Mouse (Mus musculus) CH12.LX (cell line): ENCODE measurements around the gene Gcm2.

ENCODE experiments used
- CHD2 ChIP-seq: IDR thresholded peaks from 2 replicates; pipeline ENCODE4 v1.6.1; 2011; ENCODE audit warnings: low read length, improper control_type of control experiment
- CTCF ChIP-seq, 2 experiments: IDR thresholded peaks in 1 of 2; conservative IDR thresholded peaks in 1 of 2; 2 replicates each; pipeline ENCODE4 v1.5.1; 2011 to 2012; ENCODE audit warnings: low read depth in 2 of 2, low read length in 2 of 2, improper control_type of control experiment in 1 of 2, inconsistent platforms in 1 of 2, mild to moderate bottlenecking in 1 of 2, moderate library complexity in 1 of 2
- MYC ChIP-seq: IDR thresholded peaks from 2 replicates; pipeline ENCODE4 v1.6.1; 2011; ENCODE audit warnings: low read depth, mild to moderate bottlenecking, improper control_type of control experiment, low read length
- SIN3A ChIP-seq: IDR thresholded peaks from 2 replicates; pipeline ENCODE4 v1.6.1; 2012; ENCODE audit warnings: low read length, improper control_type of control experiment, inconsistent platforms
- SMC3 ChIP-seq: IDR thresholded peaks from 2 replicates; pipeline ENCODE4 v1.6.1; 2011; ENCODE audit warnings: low read depth, low read length, improper control_type of control experiment
- ZKSCAN1 ChIP-seq: IDR thresholded peaks from 2 replicates; pipeline ENCODE4 v1.6.1; 2012; ENCODE audit warnings: low read depth, inconsistent platforms, low read length, improper control_type of control experiment, borderline replicate concordance

- TF ChIP-seq MYC (no peak), SIN3A (no peak), CTCF (conservative IDR thresholded peaks at IDR 0.05 in 1 of 2, IDR thresholded peaks at IDR 0.05 in 1 of 2; ENCODE audit: low read depth in 2 of 2, low read length in 2 of 2) (peak in 1 of 2 experiments; percentile 74; a peak in 3 of 4 replicates), CHD2 (no peak), ZKSCAN1 (no peak), SMC3 (peak; percentile 68)
These were observed 25.7 kb downstream of the Gcm2 start for GRCm38 (mm10) chr13:41085140-41085539.
